Mouse (Mus musculus) embryo, embryonic 11 days (tissue): Measurements from ENCODE around the gene Hcrtr2.

Experiments used
- DNase-seq: peaks from one replicate; pipeline ENCODE4 v3.0.0-alpha.2; 2015

Gene Hcrtr2

DNA sequence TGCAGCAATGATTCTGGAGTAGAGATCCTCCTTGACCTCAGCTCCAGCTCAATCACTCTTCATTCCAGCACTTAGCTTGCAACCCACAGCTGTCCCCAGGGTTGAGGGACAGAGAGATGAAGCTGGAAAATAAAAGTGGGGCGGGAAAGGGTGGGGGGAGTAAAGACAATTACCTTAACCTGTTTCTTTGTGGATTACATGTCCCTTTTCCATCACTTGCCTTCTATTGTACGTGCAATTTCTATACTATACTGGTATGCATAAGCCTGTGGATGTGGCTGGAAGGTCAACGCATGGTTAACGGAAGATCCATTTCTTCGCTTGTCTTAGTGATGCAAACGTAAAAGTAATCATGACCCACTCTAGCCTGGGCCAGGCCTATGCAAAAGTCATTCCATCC, at the start of gene Hcrtr2:
Gene Hcrtr2, minus strand, starts transcription at position 101 of the 400 bp plus-strand sequence.
- no peak for DNase-seq

DNA sequence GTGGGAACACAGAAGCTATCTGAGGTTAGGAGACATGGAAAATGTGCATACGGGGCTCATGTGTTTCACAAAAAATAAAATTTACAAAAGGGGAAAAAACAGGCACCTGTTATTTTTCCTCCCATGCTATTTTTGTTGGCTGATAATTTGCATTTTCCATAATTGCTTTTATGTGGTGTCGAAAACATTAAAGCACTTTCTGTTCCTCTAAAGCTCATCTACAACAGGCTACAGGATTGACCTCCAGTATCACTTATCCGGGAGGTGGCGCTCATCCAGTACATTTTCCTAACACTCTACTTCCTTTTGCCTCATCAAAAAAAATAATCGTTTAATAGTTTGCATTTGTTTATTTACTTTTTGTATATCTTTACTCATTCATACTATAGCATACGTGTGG, 41.2 kb upstream of the Hcrtr2 start:
- DNase-seq: no peak

DNA sequence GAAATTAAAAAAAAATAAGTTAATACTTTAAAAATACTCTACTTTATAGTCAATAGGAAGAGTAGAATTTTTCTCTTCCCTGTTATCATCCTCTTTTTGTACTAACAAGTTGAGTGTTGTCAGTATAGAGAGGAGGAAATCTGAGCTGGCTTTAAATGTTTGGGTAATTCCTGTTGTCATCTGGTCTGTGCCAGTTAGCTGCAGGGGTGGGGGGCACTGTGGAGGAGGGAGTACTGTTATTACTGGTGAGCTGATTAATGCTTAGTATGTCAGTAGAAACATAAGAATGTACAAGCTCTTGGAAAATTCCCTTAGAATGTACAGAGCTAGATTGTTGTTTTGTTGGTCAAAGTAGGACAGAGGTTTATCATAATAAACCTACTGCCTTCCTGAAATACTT, 36.7 kb upstream of the Hcrtr2 start:
- no peak for DNase-seq

DNA sequence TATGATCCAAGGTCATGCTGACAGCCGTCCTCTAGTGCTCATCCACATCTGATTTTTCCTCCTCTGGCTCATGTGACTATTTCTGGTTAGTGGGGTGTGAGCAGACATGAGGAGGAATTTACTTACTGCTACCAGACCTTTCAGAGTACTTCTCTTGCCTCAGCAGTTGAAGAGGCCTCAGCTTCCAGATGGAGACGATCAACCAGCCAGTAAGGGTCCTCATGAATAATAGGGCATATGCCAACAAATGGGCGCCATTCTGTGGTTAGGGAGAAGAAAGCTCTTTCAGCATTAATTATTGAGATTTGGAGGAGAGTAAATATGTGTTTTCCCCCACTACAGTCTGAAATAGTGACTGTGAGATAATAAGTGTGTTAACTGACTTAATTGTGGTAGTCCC, 28.7 kb upstream of the Hcrtr2 start:
- no peak for DNase-seq

DNA sequence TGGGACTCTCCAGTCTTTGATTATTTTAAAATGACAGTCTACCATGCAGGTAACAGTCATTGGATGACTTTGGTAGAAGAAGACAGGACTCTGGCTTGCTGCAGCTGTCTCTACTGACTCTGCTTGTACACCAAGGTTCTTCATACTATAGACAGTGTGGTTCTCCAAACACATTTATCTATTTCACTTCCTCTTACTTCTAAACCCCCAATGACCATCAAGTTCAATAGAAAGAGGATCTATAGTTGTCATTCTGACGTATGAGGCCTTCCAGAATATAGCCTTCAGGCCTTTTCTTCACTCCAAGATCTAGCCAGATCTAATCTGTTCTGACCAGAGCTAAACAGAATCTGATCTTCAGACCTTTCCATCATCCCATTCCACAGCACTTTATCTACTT, 23.6 kb upstream of the Hcrtr2 start:
- DNase-seq: no peak

DNA sequence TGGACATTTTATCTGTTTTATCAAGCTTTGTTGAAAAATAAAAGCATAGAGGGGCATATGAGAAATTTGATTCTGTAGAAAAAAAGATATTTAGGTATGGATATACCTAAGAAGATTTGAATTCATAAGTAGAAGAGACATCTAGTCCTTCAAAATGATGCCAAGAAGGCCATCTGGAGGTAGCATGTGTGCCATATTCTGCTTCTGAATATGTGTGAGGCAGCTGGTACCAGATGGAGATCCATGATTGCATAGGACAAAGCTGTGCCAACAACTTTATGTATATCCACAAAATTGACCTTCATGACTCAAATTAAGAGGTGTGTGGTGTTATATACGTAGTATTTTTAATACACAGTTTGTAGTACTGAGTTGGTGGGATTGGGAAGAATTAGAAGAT, 7.4 kb upstream of the Hcrtr2 start:
- DNase-seq: no peak

DNA sequence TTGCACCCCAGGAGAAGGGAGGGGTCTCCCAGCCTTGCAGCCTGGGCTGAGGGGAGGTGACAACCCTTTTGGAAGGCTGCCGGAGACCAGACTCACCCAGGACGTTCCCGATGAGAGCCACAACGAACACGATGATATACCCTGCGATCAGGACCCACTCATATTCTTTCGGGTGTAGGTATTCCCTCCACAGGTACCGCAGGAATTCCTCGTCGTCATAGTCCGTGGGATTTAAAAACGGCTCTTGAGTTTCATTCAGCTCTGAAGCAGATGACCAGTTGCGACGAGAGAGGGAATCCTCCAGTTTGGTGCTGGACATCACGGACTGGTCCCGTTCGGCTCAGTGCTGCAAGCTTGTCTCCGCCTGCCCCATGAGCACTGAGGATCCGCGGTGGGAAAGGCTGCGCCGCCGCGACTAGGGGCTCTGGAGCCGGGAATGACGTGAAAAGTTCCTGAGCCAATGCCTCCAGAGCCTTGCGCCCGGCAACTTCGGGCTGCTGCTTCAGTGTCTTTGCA, 412 bp downstream of the Hcrtr2 start:
- peak; percentile 80 for DNase-seq

DNA sequence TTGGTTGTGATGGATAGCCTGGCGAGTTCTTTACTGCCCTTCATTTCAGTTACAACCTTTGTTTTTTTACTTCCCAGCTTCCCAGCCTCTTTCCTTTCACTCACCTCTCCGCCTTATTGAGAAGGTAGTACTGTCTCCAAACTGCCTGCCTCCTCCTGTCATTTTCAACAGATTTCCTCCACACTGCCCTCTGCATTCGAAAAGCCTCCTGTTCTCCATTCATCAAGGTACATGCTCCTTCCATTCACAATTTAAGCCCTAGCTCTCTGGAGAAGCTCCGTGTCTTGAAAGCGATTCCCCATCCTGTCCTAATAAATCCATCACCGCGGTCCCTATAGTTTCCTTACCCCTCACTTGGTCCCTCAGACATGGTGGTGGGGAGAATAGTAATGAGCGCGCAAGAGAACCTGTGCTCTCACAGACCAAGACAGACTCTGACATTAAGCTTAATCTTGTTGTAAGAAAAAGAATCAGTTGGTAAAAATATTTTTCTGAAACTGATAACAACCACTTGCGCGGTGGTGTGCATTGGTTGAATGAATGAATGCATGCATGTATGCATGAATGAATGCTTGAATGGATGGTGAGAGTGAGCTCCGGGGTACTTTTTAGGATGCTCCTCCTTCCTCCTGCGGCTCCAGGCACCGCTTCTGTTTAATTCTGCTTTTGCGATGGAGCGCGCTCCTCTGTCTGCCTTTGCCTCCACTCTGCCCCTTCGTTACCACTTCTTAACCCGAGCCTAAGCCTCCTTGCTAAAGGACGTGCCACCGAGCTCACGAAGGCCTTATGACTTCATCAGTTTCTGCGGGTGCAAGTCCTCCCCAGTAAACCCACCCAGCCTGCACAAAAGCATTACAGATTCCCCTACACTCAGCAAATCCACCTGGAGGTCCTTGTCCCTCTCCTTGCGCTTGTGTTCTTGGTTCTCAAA, 1.3 kb downstream of the Hcrtr2 start:
- peak; percentile 39 for DNase-seq

DNA sequence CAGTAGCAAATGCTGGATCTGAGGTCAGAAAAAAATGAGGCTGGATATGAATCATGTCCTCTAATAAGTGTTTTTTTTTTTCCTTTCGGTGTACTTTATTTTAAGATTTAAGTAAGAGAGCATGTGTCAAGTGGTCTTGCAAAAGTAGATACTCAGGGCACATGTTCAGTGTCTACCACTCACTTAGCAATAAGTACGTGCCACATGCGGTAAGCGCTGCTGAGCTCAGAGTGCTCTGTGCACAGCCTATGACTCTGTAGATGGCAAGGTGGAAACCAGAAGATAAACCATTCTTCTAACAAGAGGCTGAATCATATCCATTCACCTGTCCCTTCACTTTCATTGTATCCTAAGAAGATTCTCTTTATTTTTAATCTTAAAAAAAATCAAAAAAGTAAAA, 2.1 kb downstream of the Hcrtr2 start:
- DNase-seq: no peak

DNA sequence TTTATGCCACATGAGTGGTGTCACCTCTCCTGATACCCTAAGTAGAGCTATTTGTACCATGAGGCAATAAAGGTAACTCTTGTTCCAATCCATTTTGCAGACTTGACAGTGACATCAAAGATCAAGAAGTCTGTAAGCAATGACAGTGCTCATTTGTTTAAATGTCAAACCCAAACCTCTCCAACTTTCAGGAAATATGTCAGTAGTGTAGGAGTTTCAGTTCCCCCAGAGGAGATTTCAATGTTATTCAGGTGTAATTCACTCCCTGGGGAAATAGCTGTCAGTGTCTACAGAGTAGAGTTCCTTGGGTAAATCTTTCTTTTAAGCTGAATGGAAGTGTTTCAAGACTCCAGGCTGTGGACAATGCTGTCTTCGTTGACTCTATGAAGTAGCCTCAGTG, 2.9 kb downstream of the Hcrtr2 start:
- DNase-seq: no peak

DNA sequence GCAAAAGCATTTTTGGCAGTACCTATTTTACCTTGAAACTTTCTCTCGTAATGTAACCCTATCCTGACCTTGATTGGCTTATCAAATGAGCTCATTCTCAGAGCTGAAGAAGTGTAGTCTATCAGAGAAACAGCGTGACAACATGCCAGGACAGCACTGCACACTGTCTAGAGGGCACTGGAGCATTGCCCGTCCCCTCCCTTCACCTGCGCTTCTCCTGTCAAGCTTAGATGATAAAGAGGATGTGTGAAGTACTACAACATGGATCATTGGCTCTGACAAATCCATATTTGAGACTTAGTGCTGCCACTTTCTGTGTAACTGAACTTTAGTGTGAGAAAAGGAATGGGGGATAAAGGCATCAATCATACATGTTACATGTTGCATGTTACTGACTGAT, 5.4 kb downstream of the Hcrtr2 start:
- no peak for DNase-seq

DNA sequence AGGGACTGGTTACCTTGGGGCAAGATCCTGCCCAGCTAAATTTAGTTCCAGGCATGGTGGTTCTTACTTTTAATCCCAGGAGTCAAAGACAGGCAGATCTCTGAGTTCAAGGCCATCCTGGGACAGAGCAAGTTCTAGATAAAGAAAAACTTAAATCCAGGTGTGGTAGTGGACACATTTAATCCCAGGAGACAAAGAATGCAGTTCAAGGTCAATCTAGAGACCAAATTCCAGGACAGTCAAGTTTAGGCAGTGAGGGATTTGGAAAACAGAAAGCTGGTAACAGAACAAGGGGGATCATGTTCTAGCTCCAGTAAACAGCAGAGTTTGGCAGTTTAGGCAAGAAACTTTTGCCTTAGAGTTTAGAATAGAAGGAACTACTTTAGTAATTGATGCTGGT, 8.6 kb downstream of the Hcrtr2 start:
- DNase-seq: no peak

DNA sequence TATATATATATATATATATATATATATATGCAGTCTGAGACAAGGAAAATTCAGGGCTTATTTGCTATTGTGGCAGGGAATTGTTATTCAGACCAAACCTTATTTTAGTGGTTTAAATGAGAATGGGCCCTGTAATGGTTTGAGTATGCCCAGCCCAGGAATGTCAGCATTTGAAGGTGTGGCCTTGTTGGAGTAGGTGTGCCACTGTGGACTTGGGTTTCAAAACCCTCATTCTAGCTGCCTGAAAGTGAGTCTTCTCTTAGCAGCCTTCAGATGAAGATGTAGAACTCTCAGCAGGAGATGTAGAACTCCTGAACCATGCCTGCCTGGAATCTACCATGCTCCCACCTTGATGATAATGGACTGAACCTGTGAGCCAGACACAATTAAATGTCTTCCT, 9.7 kb downstream of the Hcrtr2 start:
- DNase-seq: no peak

DNA sequence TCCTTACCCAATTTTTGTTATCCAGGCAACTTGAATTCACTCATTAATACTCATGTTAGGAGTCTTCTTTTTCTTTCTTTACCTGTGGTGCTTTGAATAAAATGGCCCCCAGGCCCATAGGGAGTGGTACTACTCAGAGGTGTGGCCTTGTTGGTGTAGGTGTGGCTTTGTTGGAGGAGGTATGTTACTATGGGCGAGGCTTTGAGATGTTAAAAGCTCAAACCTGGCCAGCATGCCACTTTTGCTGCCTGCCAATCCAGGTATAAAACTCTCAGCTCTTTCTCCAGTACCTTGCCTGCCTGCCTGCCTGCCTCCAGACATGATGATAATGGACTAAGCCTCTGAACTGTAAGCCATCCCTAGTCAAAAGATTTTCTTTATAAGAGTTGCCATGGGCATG, 11.4 kb downstream of the Hcrtr2 start:
- DNase-seq: no peak

DNA sequence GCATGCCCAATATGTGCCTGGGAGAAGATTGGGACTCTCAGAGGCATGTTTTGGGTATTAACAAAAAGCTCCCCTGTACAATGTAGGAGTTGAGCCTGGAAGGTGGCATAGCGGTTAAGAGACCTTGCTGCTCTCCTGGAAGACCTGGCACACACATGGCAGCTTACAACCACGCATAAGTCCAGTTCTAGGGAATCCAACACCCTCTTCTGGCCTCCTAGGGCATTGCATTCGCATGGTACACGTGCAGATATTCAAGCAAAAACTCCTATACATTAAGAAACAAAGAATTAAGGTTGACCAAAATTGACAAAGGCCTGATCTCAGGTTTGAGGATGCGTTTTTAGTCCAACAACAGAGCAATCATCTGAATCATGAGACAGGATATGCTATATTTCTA, 32.3 kb downstream of the Hcrtr2 start:
- DNase-seq: no peak

DNA sequence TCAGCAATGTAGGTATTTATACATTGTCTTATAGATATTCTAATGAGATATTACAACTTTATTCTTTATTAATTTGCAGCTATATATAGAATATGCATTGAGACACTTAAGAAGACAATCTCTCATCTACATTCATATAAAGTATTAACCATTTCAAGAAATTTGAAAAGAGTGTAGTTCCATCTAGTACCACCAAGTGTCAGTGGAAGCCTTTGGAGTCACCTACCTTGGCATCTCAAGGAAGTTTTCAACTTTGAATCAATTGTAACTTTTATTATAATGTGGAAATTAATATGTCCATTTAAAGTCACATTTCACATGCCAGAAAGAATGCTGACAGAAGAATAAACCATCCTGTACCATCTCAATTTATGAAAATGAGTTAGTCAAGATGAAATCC, 52.8 kb downstream of the Hcrtr2 start:
- DNase-seq: no peak

DNA sequence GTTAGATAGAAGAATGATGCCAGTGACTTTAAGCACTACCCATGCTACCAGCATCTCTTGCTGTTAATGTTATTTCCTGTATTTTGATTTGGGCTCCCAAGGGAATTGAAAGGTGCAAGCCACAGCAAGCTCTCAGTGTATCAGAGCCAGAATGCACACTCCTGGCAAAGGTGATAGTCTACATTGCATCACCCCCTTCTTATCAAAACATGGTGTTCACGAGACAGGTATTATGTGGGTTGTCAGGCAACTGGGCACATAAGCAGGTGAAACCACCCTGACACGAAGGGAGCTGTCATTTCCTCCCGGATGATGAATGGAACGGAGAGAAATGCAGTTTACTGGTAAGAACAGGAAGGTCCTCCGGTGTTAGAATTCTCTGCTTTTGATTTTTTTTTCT, 65.9 kb downstream of the Hcrtr2 start:
- no peak for DNase-seq

DNA sequence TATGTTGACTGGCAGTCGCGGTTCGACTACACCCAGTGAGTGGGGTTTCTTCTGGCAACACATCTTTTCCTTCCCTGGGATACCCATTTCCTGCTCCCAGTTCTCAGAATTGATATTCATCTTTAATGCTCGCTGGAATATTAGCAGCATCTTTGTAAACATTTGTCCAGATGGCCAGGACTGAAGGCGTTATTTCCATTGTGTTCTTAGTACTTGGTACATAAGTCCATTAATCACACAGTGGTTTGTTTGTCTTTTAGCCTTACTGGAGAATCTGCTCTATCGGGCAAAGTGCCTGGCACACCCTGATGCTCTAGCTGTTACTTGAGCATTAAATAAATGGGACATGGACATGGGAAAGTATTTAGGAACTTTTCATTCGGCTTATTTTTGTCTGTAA, 71.1 kb downstream of the Hcrtr2 start:
- DNase-seq: no peak

DNA sequence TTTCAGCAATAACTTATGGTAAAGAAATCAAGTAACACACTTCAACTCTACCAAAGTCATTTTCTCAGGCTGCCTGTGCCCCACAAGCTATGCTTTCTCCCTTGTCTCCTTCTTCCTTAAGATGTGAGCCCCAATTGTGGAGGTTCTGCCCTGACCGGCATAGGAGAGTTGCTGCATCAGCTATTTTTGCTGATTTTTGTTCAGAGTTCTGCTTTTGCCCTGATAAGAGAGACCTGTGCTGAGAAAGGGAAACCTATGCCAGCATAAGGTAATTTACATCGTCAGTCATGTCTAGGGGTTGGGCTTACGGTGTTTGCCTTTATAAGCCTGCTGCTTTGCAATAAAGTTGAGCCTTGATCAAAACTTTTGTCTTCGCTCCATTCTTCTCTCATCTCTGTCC, 71.5 kb downstream of the Hcrtr2 start:
- no peak for DNase-seq

DNA sequence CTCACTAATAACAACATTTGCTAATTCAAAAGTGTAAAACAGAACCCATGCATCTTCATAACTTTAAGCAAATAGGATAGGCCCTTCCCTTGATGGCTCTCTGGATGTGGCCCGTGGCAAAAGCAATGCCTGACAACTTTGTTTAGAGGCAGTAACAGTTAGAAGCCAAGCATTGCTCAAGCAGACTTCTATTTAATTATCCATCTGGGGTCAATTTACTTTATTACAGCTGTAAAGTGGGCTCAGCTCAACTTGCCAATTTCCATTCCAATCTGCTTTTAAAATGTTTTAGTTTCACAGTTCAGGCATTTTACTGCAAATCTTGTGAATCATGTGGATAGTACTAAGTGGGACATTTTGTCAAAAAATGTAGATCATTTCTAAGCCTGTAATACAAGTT, 81.3 kb downstream of the Hcrtr2 start:
- no peak for DNase-seq

DNA sequence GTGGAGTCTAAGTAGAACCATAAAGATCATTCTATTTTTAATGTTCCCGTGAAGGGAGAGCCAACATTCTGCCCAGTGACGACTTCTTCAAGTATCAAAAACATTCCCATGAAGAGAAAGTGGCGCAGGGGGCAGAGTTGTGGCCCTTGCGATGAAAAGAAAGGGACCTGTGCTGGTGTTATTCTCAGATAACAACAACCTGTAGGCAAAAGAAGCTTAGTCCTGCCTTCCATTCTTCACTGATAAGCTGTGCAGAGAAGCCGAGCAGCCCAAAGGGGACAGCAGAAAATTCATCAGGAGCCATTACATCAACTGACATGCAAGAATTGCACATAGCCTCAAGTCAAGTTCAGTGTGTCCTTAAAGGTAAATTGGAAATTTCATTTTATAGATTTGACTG, 85.7 kb downstream of the Hcrtr2 start:
- no peak for DNase-seq

DNA sequence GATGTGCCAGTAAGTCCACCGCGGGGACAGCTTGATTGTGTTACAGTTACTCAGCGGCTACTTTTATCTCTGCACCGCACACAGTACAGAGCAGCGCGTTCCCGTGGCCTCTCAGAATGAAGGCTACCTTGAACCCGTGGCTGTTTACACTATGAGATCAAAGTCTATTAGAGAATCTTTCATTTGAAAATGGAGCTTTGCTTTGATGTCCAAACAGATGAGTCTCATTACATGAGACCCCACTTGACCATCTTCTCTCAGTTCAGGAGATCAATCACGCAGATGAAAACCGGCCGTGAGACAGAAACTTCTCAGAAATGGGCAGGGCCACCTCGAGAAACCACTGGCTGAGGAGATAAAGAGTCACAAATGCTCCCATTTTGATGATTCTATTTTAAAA, 86.4 kb downstream of the Hcrtr2 start:
- DNase-seq: peak; percentile 45

DNA sequence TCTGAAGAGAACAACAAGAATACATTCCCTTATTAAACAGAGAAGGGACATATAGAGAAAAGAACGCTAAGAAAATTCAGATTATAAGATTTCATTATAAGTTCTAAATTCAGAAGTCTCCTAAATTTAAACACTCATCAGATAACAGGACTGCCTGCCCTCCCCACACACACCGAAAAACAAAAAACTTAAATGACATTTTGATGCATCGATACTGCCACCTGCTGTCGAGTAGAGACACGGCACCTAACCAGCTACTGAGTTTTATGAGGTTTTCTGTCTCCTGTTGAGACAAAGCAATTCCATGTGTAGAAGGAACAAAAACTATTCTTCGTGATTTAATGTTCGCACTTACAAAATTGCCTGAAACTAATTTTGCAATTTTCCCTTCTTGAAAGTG, 87.0 kb downstream of the Hcrtr2 start:
- DNase-seq: peak; percentile 82

DNA sequence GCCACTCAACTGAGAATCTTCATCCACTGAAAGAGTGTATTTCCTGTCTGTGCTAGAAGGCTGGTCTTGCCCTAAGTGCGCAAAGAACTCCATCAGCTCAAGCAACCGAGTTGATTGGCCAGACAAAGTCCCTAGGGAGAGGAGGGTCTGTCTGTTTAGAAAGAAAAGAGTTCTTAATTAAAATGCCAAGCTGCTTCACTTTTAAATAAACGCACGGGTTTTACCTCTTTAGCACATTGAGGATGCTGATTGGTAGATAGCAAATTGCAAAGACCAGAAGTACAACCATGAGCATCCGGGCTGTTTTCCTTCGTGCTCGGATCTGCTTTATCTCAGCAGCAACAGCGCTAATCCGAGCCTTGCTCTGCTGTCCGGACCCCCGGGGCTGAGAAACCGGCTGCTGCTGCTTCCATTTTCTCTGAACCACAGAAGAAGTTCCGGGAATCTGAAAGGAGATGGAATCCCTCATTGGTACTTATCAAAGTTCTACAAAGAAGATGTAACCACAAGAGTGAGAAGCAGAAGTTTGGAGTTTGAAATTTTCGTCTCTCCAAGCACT, 87.6 kb downstream of the Hcrtr2 start:
- DNase-seq: peak; percentile 81

DNA sequence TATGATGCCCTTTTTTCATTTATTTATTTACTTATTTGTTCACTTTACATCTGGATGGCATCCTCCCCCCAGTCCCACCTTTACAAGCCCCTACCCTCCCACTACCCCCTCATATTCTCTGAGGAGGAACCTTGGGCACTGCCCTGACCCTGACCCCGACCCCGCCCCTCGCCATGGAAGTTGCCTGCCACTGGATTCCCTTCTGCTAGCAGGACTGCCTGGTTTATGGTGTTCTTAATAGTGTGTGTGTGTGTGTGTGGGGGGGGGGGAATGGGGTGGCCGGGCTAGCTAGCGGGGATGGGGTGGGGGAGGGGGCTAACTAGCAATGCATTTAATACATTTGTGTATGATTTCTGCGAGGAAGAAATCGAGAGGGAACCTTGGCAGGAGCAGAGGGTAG, 88.8 kb downstream of the Hcrtr2 start:
- peak; percentile 34 for DNase-seq
